Mouse (Mus musculus) kidney, postnatal 0 days (tissue): ENCODE results near the gene Acot6. TPM values are rescaled to one million over a fixed set of nuclear protein-coding genes. Genes with fewer than 3 reads are reported as not detected.
A peak's percentile ranks its signal among the peaks of the same experiment; 100 is the strongest.

Experiments
- ATAC-seq: fragments of 200-750 bp; cut with Nextera tagmentation; replicated peaks from 2 replicates; pipeline ENCODE4 v1.8.0; 2017; ENCODE audit warnings: low read depth, moderate number of reproducible peaks, moderate TSS enrichment, moderate library complexity; ENCODE audit not compliant: low FRiP score
- DNase-seq: peaks from one replicate; pipeline ENCODE4 v3.0.0-alpha.2; 2016; ENCODE audit warnings: low spot score
- H3K27ac ChIP-seq: fragments of 300-500 bp; sonication (generic); 2 replicates; pipeline ENCODE4 v1.5.1; 2014; ENCODE audit warnings: mild to moderate bottlenecking
- H3K27me3 ChIP-seq: fragments of 300-500 bp; sonication (generic); 2 replicates; pipeline ENCODE4 v1.6.1; 2014; ENCODE audit warnings: low read length, mixed read lengths; ENCODE audit not compliant: insufficient read depth
- H3K36me3 ChIP-seq: fragments of 300-500 bp; sonication (generic); 2 replicates; pipeline ENCODE4 v1.6.1; 2014; ENCODE audit warnings: low read length, mixed read lengths; ENCODE audit not compliant: insufficient read depth
- H3K4me1 ChIP-seq: fragments of 300-500 bp; sonication (generic); replicated peaks from 2 replicates; pipeline ENCODE4 v1.6.1; 2014; ENCODE audit warnings: antibody characterized with exemption, low read length, mixed read lengths; ENCODE audit not compliant: insufficient read depth
- H3K4me2 ChIP-seq: fragments of 300-500 bp; sonication (generic); 2 replicates; pipeline ENCODE4 v1.6.1; 2014; ENCODE audit warnings: mild to moderate bottlenecking, low read length, moderate library complexity, mixed read lengths
- H3K4me3 ChIP-seq: fragments of 300-500 bp; sonication (generic); replicated peaks from 2 replicates; pipeline ENCODE4 v1.5.1; 2014; ENCODE audit warnings: low read depth, low read length
- H3K9ac ChIP-seq: fragments of 300-500 bp; sonication (generic); 2 replicates; pipeline ENCODE4 v1.6.1; 2014; ENCODE audit warnings: low read depth, low read length
- H3K9me3 ChIP-seq: fragments of 300-500 bp; sonication (generic); replicated peaks from 2 replicates; pipeline ENCODE4 v1.6.1; 2016; ENCODE audit warnings: low read length, inconsistent platforms, mixed read lengths
- CTCF ChIP-seq: IDR thresholded peaks from 2 replicates; pipeline ENCODE4 v1.5.1; 2016; ENCODE audit warnings: antibody characterized with exemption, low read depth, mild to moderate bottlenecking, moderate library complexity
- WGBS: fragments of 180-500 bp; shearing (Covaris S2); extraction: QIAGEN DNeasy Blood & Tissue Kit; methylation state at CpG from one replicate; pipeline ENCODE4 v1.1.7; 2014; 5-methylcytosine and 5-hydroxymethylcytosine counted together
- polyA plus RNA-seq: library from polyadenylated mRNA; unstranded; fragments of >200 nt; fragmentation: Nextera tagmentation; extraction: Ambion mirVana; gene quantifications from 2 replicates; pipeline ENCODE4 v1.2.1, GENCODE M21; 2015

Gene Acot6
- polyA plus RNA-seq, 1 experiment from 2014 or later, result 2.0 TPM

DNA sequence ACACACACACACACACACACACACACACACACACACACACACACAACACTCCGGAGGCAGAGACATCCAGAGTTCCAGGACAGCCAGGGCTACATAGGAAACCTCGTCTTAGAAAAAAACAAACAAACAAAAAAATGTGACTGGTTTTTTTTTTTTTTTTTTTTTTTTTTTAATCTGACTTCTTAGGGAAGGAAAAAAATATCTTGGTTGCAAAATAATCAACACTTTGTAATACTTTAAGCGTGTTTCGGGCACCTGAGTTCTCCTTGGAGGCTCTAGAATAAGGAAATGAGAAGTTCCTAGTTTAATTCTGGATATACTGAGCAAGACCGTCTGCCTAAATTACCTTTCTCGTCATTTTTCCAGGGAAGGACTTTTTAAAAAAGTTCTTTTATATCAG, 13.2 kb downstream of the Acot6 start:
- ATAC-seq, result no peak
- Histone ChIP-seq H3K9me3 (no peaks in the 10 kb centered on the region), H3K4me2 (peak overlapping the region; percentile 86), H3K4me3 (peak overlapping the region; percentile 79), H3K36me3 (no peaks in the 10 kb centered on the region), H3K27me3 (no peaks in the 10 kb centered on the region), H3K27ac (no peak overlapping the region), H3K9ac (no peak overlapping the region), H3K4me1 (0 out of 2 replicates have a peak, but pooled peaks cover 8% of the 10 kb centered on the region)
- whole genome bisulfite sequencing, result 38% methylated on average over 6 of the region's 6 CpGs
- TF ChIP-seq CTCF, result no peak
- DNase-seq, result no peak

DNA sequence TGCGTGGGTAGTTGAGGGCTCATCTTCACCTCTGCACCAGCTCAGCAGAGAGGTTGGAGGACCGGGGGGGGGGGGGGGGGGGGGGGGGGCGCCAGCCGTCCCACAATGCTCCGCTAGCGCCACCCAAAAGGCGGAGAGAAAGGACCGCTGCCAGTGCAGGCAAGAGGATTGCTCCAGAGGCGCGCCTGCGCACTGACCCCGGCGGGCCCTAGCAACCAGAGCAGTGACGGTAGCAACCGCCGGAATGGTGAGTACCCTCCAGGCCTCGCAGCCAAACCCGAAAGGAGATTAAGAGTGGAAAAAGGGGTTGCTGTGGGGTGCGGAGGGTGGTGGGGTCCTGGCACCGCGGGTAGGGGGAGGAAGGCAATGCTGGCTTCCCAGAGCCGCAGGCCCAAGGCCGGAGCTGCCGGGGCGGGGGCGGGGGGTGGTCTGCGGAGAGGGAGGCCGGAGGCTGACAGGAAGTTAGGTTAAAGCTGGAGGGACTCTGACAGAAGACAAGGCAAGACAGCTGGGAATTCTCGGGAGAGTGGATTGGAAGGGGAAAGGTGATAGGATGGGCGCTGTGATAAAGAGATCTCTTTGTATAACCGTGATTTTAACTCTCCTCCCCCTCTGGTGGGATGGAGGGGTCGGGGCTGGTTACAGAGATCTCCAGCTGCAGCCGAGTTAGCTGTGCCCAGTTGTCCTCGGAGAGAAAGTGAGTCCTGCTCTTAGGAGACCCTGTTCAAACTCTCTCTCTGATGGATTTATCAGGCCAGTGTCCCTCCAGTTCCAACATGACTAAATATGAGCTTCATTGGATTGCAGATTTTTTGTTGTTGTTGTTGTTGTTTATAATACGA, 13.9 kb downstream of the Acot6 start, which contains the start of gene Dnal1:
Dnal1 (plus strand) TSS at position 214 of the 842 bp plus-strand sequence.
- DNase-seq, result peak; percentile 96
- Histone ChIP-seq H3K9ac (peak within 1 kb of the TSS; percentile 63), H3K4me3 (peak within 1 kb of the TSS; percentile 79), H3K27me3 (no peaks in the 10 kb centered on the region), H3K4me2 (peak within 1 kb of the TSS; percentile 86), H3K27ac (no peak within 1 kb of the TSS), H3K4me1 (0 out of 2 replicates have a peak, but pooled peaks cover 8% of the 10 kb centered on the region), H3K36me3 (no peaks in the 10 kb centered on the region), H3K9me3 (no peaks in the 10 kb centered on the region)
- peak; percentile 12; the same call in 1 of the 2 replicates for TF ChIP-seq CTCF
- WGBS, result 3% methylated on average over 31 of the region's 35 CpGs
- ATAC-seq, result peak; percentile 94

DNA sequence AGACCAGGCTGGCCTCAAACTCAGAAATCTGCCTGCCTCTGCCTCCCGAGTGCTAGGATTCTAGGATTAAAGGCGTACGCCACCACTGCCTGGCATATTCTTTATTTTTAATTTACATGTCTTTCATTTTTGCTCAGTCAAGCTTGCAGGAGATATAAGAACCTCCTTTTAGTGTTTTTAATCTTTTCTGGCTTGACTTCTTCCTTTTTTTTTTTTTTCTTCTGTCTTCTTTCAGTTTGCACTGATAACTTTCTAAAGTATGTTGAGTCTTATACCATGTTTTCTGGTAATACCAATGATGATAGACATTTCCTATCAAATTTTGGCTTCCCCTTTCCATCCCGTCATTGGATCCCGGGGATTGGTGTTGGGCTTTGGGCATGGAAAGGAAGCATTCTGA, 19.1 kb downstream of the Acot6 start:
- no peak for TF ChIP-seq CTCF
- Histone ChIP-seq H3K4me1 (0 out of 2 replicates have a peak, but pooled peaks cover 7% of the 10 kb centered on the region), H3K36me3 (no peaks in the 10 kb centered on the region), H3K27ac (no peak overlapping the region), H3K4me2 (no peak overlapping the region), H3K27me3 (no peaks in the 10 kb centered on the region), H3K9me3 (no peaks in the 10 kb centered on the region), H3K4me3 (no peak overlapping the region), H3K9ac (no peak overlapping the region)
- ATAC-seq (no peak), DNase-seq (no peak)
- WGBS, result 96% methylated on average over 5 of the region's 5 CpGs

DNA sequence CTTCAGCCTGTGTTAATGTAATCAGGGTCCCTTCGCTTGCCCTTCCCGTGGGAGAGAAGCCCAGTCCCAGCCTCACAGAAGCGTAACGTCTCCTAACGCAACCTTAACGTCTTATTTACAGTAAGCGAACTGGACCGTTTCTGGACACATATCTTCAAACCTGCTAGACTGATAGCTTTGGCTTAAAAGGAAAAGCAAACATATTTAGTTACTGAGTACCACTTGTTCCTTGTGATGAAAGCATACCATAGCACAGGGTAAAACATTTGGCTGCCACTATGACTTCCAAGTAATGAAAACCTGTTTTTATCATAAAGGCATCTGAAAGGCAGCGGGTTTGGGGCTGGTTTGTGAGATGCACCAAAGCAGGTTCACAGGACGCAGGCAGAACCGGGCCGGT, 25.4 kb downstream of the Acot6 start:
- Histone ChIP-seq H3K4me2 (no peak overlapping the region), H3K4me3 (no peak overlapping the region), H3K36me3 (no peaks in the 10 kb centered on the region), H3K27me3 (no peaks in the 10 kb centered on the region), H3K9ac (no peak overlapping the region), H3K27ac (no peak overlapping the region), H3K9me3 (no peaks in the 10 kb centered on the region), H3K4me1 (no peaks in the 10 kb centered on the region)
- ATAC-seq (no peak), DNase-seq (no peak)
- WGBS, result 67% methylated on average over 12 of the region's 12 CpGs
- TF ChIP-seq CTCF, result no peak

DNA sequence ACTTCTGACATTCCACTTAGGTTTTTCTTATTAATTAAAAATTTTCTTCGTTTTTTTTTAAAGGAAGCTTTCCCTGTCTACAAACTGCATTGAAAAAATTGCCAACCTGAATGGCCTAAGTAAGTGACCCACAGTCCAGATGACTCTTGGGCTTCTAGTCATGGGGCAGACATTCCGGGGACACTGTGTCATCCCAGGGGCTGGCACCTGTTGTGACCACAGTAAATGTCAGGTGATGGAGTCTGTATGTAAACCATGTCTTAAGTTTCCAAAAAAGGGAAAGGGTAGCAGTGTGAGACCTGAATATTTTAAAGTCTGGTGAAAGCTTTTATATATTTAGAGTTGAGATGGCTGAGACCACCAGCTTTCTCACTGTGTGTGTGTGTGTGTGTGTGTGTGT, 26.4 kb downstream of the Acot6 start:
- Histone ChIP-seq H3K27ac (no peak overlapping the region), H3K9ac (no peak overlapping the region), H3K4me3 (no peak overlapping the region), H3K9me3 (no peaks in the 10 kb centered on the region), H3K4me1 (no peaks in the 10 kb centered on the region), H3K27me3 (no peaks in the 10 kb centered on the region), H3K4me2 (no peak overlapping the region), H3K36me3 (0 out of 2 replicates have a peak, but pooled peaks cover 4% of the 10 kb centered on the region)
- TF ChIP-seq CTCF, result no peak
- 83% methylated on average over 2 of the region's 2 CpGs for WGBS
- DNase-seq (no peak), ATAC-seq (no peak)

DNA sequence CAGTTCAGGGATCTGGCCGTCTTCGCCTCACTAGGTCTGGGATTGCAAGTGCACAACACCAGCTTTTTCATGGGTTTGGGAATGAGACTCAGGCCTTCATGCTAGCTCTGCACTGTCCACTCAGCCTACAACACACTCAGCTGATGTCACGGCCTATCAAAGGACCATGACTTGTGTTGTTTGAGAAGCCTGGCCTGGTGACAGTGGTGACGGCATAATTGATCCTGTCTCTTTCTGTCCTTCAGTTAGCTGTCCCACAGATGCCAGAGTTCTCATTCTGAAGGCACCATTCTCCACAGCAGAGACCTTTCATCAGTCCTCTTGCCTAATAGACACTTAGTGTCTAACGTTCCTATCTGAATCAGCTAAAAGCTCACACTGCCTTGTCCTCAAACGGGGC, 28.1 kb downstream of the Acot6 start:
- Histone ChIP-seq H3K4me1 (no peaks in the 10 kb centered on the region), H3K27me3 (no peaks in the 10 kb centered on the region), H3K4me3 (no peak overlapping the region), H3K36me3 (0 out of 2 replicates have a peak, but pooled peaks cover 7% of the 10 kb centered on the region), H3K27ac (no peak overlapping the region), H3K9me3 (no peaks in the 10 kb centered on the region), H3K9ac (no peak overlapping the region), H3K4me2 (no peak overlapping the region)
- 88% methylated on average over 6 of the region's 6 CpGs for WGBS
- DNase-seq (no peak), ATAC-seq (no peak)
- no peak for TF ChIP-seq CTCF
